Mouse (Mus musculus): Measurements from ENCODE around the gene Cox10.
A peak's percentile ranks its signal among the peaks of the same experiment; 100 is the strongest.

The Cox10 gene

DNA sequence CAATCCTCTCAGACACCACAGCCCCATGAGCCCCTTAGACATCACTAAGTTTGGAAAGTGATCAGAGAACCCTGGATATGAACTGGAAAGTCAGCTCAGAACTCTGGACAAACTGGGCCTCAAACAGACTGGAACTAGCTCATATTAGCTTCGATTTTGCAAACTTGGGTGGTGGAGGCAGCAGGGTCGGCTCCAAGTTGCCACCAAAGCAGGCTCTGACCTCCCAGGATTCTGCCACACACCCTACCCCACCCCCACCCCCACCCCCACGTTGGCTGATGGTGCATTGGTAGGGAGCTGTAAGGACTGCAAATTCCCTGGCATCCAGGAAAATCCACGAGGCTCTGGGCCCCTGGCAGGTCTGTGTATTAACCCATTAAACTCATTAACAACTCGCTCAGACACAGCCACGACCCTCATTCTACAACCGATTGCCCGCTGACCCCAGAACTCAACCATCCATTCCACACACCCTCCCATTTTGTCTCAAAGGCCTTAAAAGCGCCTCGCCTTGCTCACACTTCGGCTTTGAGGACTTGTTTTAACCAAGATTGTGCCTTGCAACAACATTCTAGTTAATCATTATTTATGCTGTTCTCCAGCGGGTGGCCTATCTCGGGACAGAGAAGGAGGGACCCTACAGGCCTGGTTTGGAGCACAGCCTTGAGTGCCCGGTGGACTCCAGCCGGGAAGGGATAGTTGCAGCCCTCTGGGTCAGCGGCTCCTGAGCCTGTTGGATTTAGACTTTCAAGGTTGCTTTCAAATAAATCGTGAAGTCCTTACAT lies 160.8 kb downstream of the Cox10 start:
- DNase-seq (ENCODE audit: low spot score in 2 of 2) = no peak

GRCm38 (mm10) chr11:63917561-63917960 lies 161.7 kb downstream of the Cox10 start:
- DNase-seq (ENCODE audit: low spot score in 2 of 2) = no peak

DNA sequence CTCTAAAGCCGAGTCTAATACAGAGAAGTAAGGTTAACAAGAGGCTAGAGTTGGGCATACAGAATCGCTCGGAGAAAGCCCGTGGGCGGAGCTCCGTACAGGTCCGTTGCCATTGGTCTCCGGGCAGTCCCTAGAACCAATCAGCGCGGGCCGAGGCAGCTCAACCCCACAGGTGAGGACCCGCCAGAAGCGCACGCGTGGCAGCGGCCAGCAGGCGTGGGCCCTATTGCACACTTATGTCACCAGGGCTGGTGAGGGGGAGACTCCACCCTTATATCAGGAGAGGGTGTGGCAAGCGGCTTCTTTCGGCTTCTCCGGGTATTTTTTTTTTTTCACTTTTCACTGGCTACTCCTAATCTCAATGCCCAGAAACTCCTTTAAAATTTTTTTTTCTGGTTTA lies 164.9 kb downstream of the Cox10 start:
- DNase-seq (ENCODE audit: low spot score in 2 of 2) = peak; percentile 45 to 50

DNA sequence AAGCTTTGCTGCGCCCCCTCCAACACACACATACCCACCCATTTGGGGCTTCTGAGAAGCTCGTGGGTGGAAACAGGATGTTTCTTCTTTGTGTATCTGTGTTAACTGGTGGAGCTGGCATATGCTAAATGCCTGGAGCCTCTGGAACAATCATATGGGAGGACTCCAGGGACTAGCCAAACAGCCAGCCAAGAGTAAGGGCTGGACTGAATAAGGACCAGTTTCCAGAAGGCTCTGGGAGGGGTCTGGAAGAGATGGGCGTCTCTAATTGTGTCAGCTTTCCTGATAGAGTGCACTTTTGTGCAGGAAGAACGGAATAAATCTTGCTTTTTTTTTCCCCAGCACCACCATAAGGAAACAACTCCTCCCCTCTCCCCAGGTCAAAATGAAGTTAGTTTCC lies 165.3 kb downstream of the Cox10 start:
- DNase-seq (ENCODE audit: low spot score in 2 of 2) = no peak
